Mouse (Mus musculus): ENCODE measurements around the gene Gpank1.

The Gpank1 gene

DNA sequence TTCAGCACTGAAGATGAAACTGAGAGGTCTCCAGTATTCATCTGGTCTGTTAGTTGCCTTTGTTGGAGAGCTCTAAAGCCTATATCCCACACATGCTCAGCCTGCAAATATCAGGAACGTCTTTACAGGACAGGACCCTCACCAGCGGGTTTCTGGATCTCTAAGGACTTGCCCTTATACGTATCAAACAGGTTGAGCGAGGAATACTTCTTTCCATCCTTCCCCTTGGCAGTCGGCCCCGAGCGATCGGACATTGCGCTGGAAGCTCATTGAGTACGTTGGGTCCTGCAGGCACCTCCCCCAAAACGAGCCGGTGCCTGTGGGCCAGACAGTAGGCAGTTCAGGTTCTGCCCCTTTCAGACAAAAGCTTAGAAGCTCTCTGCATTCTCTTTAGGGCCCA lies 41.5 kb downstream of the Gpank1 start:
- peak; percentile 51 to 62 for DNase-seq

DNA sequence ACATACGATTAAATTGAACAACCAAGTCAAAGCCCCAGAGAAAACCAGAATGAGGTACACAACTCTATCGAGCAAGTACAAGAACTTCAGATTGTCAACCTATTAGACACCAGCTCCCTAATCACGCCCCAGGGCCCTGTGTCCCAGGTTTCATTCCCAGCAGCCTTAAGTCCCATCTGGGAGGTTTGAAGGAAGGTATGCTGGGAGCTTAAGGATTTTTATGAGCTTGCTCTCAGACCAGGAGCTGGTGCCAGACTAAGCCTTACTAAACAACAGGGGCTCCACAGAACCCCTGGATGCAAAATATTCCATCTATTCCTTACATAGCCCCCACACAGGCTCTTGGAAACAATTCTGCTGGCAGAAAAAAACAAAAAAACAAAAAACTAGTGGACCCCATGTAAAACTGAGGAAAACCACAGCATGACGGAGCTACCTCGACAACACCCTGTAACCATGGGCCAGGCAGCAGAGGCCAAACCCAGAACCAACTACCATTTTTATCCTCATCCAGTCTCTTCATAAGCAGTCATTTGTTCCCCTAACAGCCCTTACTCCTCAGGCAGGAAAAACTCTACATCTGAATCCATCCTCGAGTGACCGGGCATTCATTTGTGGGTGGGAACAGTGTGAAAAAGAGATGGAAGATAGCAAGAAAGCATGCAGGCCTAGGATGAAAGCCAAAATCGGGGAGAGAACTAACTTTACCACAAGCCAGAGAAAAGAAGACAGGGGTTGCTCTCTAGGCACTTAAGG lies 42.2 kb downstream of the Gpank1 start:
- DNase-seq = no peak

DNA sequence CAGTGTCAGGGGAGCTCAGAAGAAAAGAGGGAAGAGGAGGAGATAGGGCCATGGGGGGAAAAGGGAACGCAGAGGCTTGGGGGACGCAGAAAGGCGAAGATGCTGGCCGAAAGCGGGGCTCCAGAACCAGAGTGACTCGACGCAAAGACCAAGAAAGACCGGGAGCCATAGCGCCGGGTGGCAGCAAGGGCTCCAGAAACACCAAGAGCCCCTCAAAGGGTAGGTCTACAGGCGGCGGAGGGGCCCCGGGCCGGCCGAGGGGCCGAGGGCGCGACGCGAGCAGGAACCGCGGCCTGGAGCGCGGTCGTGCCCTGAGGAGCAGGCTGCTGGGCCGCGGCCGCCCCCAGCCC lies 42.9 kb downstream of the Gpank1 start:
- no peak for DNase-seq

DNA sequence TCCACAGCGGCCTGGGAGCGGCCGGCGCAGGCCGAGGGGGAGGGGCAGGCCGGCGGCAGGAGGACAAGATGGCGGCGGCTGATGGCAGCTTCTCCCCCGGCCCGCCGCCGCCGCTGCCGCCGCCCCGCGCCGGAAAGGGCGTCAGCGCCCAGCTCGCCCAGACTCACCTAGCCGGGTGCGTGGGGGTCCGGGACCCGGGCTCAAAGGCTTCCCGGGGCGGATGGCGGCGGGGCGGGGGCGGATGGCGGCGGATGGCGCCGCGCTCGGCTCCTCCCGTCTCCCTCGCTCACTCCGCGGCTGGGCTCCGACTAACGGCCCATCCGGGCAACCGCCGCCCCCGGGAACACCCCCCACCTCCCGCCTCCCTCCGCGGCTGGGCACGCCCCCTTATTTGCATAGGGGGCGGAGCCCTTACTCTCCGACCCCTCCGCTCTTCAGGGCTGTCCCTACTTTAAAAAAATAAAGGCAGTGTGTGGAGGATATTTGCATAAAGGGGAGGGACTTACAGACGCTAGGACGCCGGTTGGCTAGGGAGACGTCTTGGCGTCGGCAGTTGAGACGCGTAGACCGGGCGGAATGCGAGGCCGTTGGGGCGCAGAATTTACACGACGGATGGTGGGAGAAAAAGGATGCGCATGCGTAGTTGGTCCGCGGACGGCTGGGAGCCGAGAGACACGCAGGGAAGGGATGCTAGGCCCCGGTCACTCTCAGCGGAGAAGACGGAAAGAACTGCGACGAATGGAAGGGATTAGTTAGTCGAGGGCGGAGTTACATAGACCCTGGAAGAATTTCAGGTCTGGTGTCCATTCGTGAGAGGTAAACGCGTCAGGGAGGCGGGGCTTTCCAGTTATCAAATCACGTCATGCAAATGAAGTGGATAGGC lies 43.6 kb downstream of the Gpank1 start, which contains the start of gene Prrc2a:
Gene Prrc2a, minus strand, starts transcription at position 330 of the 883 bp plus-strand sequence.
- peak; percentile 99 for DNase-seq

DNA sequence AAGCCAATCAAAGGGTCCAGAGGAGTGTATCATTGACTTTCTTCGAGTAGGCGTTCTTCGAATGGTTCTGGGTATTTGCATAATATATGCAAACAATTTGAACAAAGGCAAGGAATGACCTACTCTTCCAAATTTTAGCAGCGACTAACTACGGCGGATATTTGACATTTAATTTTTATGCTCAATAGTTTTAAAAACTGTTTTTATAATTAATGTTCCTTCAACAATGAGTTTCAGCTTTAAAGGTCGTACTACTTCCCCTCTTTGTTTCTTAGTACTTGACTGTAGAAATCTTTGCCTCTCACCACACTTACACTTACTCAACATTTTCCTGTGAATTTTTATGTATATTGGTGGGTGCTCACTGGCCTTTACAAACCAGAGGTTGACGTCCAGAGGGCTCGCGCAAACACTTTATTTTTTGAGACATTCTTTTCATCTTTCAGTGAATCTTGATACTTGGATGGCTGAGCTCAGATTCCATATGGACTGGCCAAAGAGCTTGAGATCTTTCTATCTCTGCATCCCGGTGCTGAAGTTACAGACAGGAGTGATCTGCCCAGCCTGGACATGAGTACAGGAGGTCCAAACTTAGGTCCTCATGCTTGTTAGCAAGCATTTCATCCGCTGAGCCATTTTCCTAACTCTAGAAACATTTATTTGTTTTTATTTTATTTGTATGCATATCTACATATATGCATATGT lies 44.3 kb downstream of the Gpank1 start:
- DNase-seq = no peak

DNA sequence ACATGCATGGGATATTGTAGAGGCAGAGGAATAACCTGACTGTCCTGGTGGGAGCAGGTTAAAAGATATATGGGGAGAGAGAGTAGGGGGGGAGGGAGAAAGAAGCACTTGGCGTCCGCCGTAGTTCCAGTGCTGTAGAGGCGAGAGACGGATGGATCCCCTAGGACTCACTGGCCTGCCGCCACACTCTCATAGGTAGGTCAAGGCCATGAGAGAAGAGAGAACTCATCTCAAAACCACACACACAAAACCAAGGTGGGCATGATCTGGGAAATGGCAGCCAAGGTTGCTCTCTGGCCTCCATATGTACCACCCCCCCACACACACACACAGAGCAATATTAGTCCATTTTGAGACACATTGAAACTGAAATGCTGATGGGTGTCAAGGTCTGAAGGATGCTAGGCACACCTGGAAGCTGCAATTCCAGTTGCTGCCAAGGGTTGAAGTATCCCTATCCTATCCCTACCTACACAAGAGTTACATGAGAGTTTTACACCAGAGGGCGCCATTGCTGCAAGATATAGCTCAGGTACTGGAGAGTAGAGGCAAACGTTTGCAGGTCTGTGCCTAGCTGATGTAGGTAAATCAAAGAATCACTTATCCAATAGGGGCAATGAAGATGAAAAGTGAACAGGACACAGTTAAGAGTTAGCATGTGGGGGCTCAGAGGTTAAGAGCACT lies 45.2 kb downstream of the Gpank1 start:
- peak; percentile 83 to 87 for DNase-seq

DNA sequence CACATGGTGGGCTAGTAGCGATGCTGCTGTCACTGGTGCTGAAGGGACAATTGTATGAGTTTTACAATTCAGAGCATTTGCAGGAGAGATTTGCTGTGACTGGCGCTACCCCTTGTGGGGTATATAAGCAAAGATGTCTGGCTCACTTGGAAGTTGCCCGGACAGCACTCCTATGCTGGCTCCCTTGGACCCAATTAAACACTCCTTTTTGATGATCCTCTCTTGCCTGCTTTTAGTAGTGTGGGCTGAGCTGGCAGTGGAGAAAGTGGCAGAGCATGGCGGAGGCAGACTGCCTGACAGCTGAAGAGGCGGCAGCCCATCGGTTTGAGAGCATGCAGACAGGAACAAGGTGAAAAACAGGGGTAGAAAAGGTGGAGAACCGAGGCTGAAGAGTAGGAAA lies 46.5 kb downstream of the Gpank1 start:
- no peak for DNase-seq

DNA sequence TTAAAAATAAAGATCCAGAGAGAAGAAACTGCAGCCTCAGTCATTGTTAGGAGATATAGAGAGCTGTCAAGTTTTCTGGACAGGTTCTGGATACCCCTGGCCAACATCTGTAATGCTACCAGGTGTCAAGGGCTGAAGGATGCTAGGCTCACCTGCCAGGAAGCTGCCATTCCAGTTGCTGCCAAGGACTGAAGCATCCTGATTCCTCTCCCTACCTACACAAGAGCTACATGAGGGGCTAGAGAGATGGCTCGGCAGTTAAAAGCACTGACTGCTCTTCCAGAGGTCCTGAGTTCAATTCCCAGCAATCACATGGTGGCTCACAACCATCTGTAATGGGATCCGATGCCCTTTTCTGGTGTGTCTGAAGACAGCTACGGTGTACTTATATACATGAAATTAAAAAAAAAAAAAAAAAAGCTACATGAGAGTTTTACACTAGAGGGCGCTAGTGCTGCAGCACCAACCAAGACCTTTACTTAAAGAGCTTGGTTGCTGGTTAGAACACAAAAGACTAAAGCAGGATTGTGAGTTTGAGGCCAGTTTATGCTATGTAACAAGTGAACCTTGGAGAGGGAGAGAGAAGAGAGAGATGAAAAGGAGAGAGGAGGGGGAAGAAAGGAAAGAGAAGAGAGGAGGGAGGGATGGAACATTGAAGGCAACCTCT lies 47.4 kb downstream of the Gpank1 start:
- DNase-seq = peak; percentile 47 to 48

DNA sequence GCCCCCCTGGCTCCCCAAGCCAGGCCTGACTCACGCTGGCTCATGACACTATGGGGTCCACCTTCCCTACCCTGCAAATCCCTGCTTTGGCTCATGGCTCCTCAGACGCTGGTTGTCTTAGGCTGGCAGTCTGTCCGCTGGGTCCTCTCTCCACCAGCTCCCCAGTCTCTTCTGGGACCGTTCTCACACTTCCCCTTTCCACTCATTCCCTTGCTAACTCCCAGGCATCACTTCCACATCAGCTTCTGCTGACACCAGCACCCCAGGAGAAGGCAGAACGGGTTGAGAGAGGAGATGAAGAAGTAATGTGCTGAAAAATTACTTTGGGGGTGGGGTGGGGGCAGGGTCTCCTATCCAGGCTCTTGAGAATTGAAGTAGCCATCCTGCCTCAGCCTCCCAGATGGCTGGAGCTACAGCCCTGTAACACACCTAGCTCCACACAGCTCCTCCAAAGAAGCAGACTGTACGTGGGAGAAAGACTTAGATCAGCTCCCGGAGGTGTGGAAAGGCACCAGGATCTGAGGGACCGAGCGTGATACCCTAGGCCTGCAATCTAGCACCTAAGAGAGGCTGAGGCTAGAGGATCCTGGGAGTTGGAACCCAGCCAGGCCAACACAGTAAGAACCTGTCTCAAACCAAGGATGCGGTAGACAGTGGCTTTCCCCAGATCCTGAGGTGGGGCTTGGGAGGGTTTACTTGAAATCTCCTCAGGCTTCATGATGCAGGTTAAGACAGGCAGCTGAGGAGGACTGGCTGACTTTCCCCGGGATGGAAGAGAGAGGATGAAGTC lies 51.4 kb downstream of the Gpank1 start:
- no peak for DNase-seq

DNA sequence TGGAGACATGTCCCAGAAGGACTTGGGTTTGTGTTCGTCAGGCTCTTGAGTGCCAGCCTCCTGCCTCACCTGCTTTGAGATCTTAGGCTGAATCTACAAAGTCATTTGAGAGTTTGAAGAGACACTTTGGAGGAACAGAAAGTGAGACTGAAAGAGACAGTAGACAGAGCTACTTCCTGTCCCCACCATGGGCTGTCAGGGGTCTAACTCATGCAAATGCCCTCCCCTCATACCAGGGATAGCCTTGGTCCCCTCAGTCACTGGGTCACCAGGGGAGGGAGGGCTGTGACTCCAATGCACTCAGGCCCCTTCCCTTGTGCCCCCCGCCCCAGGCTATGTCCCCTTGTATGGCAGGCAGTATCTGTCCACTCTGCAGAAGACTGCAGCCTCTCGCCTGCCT lies 52.1 kb downstream of the Gpank1 start:
- DNase-seq = no peak

Data from cerebellum, postnatal 14 days (tissue).